Mouse (Mus musculus) ES-E14 (cell line): ENCODE results near the gene 4930595D18Rik. TPM values are rescaled to one million over a fixed set of nuclear protein-coding genes. Genes with fewer than 3 reads are reported as not detected.

Experiments used
- DNase-seq: peaks from one replicate; pipeline ENCODE4 v3.0.0-alpha.2; 2013; ENCODE audit warnings: low read depth, low spot score
- H3K27ac ChIP-seq: 2 replicates; pipeline ENCODE4 v1.5.1; 2012; ENCODE audit warnings: low read depth, mild to moderate bottlenecking, low read length, moderate library complexity, mixed read lengths; ENCODE audit not compliant: poor library complexity, insufficient read depth, severe bottlenecking
- H3K36me3 ChIP-seq: 2 replicates; pipeline ENCODE4 v1.6.1; 2012; ENCODE audit warnings: mild to moderate bottlenecking, low read length, moderate library complexity, mixed read lengths; ENCODE audit not compliant: control insufficient read depth, poor library complexity, insufficient read depth, severe bottlenecking
- H3K4me1 ChIP-seq, 2 experiments: fragments of 150-350 bp in 1 of 2; sonication (generic) in 1 of 2; 2 replicates each; pipeline ENCODE4 v1.6.1; 2012; ENCODE audit warnings: low read length in 2 of 2, mild to moderate bottlenecking in 1 of 2, mixed read lengths in 1 of 2; ENCODE audit not compliant: control insufficient read depth in 2 of 2, insufficient read depth in 2 of 2, poor library complexity in 1 of 2
- H3K4me3 ChIP-seq, 2 experiments: fragments of 150-350 bp in 1 of 2; sonication (generic) in 1 of 2; 2 replicates each; pipeline ENCODE4 v1.5.1; 2012; ENCODE audit warnings: low read length in 2 of 2, low read depth in 1 of 2, mild to moderate bottlenecking in 1 of 2, mixed read lengths in 1 of 2; ENCODE audit not compliant: insufficient read depth in 1 of 2, poor library complexity in 1 of 2, severe bottlenecking in 1 of 2
- H3K9ac ChIP-seq: 2 replicates; pipeline ENCODE4 v1.6.1; 2012; ENCODE audit warnings: low read depth, mild to moderate bottlenecking, low read length, mixed read lengths; ENCODE audit not compliant: poor library complexity, insufficient read depth, severe bottlenecking
- H3K9me3 ChIP-seq: fragments of 150-350 bp; sonication (generic); 2 replicates; pipeline ENCODE4 v1.6.1; 2012; ENCODE audit warnings: low read depth, mild to moderate bottlenecking, low read length; ENCODE audit not compliant: control insufficient read depth, insufficient read depth
- CHD2 ChIP-seq: IDR thresholded peaks from 2 replicates; pipeline ENCODE4 v1.6.1; 2014; ENCODE audit warnings: mild to moderate bottlenecking, low read depth, low read length, inconsistent platforms
- HCFC1 ChIP-seq: IDR thresholded peaks from 2 replicates; pipeline ENCODE4 v1.6.1; 2012; ENCODE audit warnings: low read length, inconsistent platforms, borderline replicate concordance; ENCODE audit not compliant: insufficient read depth
- MAFK ChIP-seq: IDR thresholded peaks from 2 replicates; pipeline ENCODE4 v1.6.1; 2014; ENCODE audit warnings: mild to moderate bottlenecking, low read depth, low read length, inconsistent platforms; ENCODE audit not compliant: insufficient read depth
- ZC3H11A ChIP-seq: IDR thresholded peaks from 2 replicates; pipeline ENCODE4 v1.6.1; 2012; ENCODE audit warnings: low read depth, mild to moderate bottlenecking, inconsistent platforms, low read length, borderline replicate concordance
- ZNF384 ChIP-seq: IDR thresholded peaks from 2 replicates; pipeline ENCODE4 v1.6.1; 2012; ENCODE audit warnings: low read depth, low read length, inconsistent platforms
- in situ Hi-C, 2 experiments: fragments of 600-800 bp; cut with MboI; formaldehyde crosslinking; loops; one replicate each; pipeline ENCODE4 v1.15.1; 2025; ENCODE audit warnings: low sequenced_read_pairs in 2 of 2, inconsistent platforms in 1 of 2; ENCODE audit not compliant: unreplicated experiment in 2 of 2
- total RNA-seq: library from RNA; depleted of rRNA; stranded (reverse); fragments of 300-350 nt; gene quantifications from 2 replicates; pipeline ENCODE4 v1.2.3, GENCODE M21; 2012

4930595D18Rik gene
- total RNA-seq, 1 experiment, result not detected

DNA sequence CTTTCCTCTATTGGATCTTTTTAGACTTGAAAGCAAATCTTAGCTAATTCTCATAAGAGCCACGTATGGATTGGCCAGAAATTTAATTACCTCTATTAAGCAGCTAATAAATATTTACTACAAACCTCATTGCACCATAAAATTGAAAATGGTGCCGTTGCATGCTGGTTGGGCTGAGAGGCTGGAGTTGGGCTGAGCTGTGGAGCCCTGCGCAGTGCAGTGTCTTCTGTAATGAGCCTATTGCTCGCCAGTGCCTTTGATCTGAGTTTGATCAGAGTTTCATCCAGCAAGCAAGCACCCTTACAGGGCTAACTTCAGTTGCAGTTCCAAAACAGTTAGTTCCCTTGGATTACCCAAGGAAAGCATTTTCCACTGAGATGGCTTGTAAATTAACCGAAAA lies 30.3 kb downstream of the 4930595D18Rik start:
- H3K36me3 ChIP-seq, result no peaks in the 10 kb centered on the region
- H3K27ac ChIP-seq, result no peak overlapping the region
- H3K9ac ChIP-seq, result no peak overlapping the region
- in situ Hi-C loops, result no loop called here
- peaks cover 0 to 3% of the 10 kb centered on the region in 2 experiments; a peak in 1 of 4 replicates for H3K4me1 ChIP-seq
- no peak for DNase-seq
- no peaks in the 10 kb centered on the region for H3K9me3 ChIP-seq
- no peak overlapping the region for H3K4me3 ChIP-seq
- TF ChIP-seq ZC3H11A (no peak), ZNF384 (no peak), HCFC1 (no peak), MAFK (no peak), CHD2 (no peak)

GRCm38 (mm10) chr12:111152981-111153710 lies 31.1 kb downstream of the 4930595D18Rik start:
- in situ Hi-C loops, result no loop called here
- Histone ChIP-seq H3K27ac (no peak overlapping the region), H3K9me3 (no peaks in the 10 kb centered on the region), H3K4me3 (no peak overlapping the region), H3K36me3 (no peaks in the 10 kb centered on the region), H3K4me1 (peaks cover 0 to 3% of the 10 kb centered on the region in 2 experiments; a peak in 1 of 4 replicates), H3K9ac (no peak overlapping the region)
- TF ChIP-seq ZC3H11A (no peak), MAFK (no peak), HCFC1 (no peak), CHD2 (no peak), ZNF384 (no peak)
- DNase-seq, result no peak

DNA sequence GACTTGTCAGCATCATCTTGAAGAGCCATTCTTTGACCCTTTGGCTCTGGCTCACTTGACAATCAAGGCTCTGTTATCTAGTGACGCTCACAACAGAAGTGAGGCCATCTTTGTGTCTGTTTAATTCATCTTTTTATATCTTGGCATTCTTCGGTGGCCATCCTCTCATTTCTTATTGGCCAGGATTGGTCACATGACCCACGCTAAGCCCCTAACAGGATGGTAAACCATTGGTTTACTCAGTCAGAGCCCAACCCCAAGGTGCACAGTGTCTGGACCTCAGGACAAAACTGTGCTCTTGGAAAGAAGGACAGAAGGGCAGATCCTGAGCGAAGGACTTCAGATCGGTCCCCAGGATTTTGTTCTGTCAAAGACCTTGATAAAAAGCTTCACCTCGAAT lies 31.7 kb downstream of the 4930595D18Rik start:
- TF ChIP-seq CHD2, result no peak
- no peak for TF ChIP-seq MAFK
- no peak for TF ChIP-seq ZNF384
- no peak for TF ChIP-seq ZC3H11A
- no peak for TF ChIP-seq HCFC1
- in situ Hi-C loops, result no loop called here
- no peak overlapping the region for H3K9ac ChIP-seq
- DNase-seq, result no peak
- H3K36me3 ChIP-seq, result no peaks in the 10 kb centered on the region
- H3K27ac ChIP-seq, result no peak overlapping the region
- no peaks in the 10 kb centered on the region for H3K9me3 ChIP-seq
- H3K4me1 ChIP-seq, result peaks cover 0 to 3% of the 10 kb centered on the region in 2 experiments; a peak in 1 of 4 replicates
- no peak overlapping the region for H3K4me3 ChIP-seq

- in situ Hi-C loops, result no loop called here
- Histone ChIP-seq H3K4me1 (peaks cover 0 to 3% of the 10 kb centered on the region in 2 experiments; a peak in 1 of 4 replicates), H3K9me3 (no peaks in the 10 kb centered on the region), H3K4me3 (no peak overlapping the region), H3K36me3 (no peaks in the 10 kb centered on the region), H3K27ac (no peak overlapping the region), H3K9ac (no peak overlapping the region)
- no peak for DNase-seq
- TF ChIP-seq ZNF384, result no peak
- no peak for TF ChIP-seq MAFK
- TF ChIP-seq CHD2, result no peak
- no peak for TF ChIP-seq HCFC1
- no peak for TF ChIP-seq ZC3H11A
Measured at GRCm38 (mm10) chr12:111151422-111152156, 32.7 kb downstream of the 4930595D18Rik start.
